Mouse (Mus musculus) thymus, postnatal 14 days (tissue): ENCODE results near the gene Gm13090.

Experiments
- DNase-seq: peaks from one replicate; pipeline ENCODE4 v3.0.0; 2021

Gene Gm13090

DNA sequence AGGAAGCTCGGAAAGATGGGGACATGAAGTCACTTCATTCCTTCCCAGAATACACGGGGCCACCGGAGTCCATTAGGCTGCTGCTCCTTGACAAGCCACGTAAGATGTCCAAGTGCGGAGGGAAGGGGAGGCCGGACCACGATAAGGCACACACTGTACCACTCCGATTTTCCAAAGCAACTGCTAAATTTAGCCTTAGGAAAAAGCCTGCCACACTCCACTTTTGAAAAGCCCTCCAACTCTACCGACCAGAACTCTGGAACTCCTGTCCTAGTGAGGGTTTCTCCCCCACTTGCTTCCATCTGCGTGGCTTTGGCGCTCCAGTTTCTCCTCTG is 7.7 kb downstream of the Gm13090 start:
- DNase-seq, result no peak

DNA sequence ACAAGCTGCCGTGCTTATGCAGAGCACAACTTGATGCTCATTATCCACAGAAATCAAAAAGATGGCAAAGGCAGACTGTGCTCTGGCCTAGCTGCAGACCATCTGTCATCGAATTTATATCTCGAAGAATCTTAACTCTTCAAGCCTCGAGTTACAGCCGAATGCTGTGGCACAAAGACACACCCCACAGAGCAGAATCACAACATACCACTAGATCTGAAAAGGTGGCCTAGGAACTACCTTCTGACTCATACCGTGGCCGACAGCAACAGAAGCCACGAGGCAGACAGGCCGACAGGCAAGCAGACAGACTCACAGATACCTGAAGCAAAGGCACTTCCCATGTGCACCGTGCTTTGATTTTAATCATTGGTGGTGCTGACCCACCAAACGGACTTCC is 14.3 kb downstream of the Gm13090 start:
- no peak for DNase-seq

DNA sequence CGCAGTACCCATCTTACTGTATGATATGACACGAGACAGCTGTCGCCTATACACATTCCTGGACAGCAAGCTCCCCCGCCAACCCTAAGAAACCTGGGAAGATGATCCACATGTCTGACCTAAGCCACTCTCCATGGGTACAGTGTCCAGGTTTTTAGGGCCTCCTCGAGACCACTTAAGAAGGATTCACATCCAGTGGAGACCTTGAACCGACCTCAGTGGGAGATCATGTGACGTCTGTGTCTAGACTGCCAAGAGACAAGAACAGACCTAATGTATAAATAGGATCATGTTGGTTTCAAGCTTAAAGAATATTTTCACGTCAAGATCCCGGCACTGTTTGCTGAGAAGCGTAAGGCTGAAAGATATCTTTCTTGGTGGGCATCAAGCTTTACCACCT is 14.8 kb downstream of the Gm13090 start:
- DNase-seq, result no peak

DNA sequence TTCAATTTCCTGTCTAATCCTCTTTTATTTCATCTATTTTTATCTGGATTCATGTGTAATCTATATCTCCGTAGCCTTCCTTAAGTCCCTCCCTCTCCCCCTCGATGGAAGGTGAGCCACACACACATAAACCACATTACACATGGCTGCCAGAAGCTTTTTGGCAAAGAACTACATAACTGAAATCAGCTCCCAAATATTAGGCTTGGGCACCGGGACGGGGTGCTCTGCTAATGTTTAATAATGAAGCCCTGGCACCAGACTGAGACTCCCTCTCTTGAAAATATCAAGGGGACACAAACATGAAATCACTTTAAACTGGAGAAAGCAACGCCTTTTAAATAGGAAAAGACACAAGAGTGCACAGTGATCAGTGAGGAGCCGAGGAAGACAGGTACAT is 16.5 kb downstream of the Gm13090 start:
- no peak for DNase-seq

DNA sequence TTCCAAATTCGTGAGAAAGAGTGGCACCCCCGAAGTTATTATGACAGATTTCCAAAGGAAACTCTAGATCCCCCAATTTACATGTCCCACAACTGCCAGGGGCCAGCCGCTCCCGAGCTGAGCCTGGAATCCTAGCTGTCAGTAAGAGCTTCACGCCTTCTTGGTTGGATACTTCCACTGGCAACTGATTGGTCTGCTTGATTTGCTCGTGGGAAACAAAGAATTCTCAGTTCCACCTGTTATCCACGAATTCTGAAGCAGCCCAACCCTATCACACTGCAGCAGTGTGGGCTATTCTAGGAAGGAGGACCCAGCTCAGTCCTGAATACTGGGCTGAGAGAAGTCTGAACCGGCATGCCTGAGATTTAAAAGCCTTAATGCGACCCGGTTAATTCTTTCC is 17.1 kb downstream of the Gm13090 start:
- DNase-seq, result no peak

DNA sequence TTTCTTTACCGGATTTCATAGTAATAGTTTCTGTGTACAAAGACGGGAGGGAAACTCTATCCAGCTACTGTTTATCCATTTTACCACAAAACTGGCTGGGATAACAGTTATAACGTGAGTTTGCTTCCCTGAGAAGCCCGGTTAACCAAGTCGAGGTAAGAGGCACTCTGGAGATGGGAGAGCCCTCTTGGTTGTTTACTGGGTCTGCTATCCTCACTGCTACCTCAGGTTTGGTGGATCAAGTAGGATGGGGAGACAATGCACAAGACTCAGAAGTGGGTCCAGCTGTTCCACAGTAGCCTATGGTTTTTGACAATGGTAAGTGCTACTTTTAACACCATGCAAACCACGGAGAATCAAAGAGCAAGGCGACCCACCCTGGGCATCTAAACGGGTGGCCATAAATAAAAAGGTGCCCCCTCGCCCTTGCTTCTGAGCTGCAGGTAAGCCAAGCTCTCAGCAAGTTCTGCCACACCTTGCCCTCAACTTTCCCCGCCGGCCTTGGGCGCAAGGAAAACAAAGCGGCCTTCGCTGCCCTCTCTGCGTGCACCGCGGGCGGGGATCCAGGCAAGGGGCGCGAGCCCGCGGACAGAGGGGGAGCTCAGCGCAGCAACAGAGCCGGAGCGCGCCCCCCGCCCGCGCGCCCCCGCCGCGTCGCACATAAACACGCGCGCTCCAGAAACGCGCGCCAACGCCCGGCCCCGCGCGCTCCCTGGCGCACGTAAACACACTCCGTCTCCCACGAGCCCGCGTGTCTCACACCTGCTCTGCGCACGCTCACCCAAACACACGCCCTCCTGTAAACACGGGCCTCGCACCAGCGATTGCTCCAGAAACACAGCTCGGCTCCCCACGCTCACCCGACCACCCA is 18.0 kb downstream of the Gm13090 start:
- DNase-seq, result no peak

DNA sequence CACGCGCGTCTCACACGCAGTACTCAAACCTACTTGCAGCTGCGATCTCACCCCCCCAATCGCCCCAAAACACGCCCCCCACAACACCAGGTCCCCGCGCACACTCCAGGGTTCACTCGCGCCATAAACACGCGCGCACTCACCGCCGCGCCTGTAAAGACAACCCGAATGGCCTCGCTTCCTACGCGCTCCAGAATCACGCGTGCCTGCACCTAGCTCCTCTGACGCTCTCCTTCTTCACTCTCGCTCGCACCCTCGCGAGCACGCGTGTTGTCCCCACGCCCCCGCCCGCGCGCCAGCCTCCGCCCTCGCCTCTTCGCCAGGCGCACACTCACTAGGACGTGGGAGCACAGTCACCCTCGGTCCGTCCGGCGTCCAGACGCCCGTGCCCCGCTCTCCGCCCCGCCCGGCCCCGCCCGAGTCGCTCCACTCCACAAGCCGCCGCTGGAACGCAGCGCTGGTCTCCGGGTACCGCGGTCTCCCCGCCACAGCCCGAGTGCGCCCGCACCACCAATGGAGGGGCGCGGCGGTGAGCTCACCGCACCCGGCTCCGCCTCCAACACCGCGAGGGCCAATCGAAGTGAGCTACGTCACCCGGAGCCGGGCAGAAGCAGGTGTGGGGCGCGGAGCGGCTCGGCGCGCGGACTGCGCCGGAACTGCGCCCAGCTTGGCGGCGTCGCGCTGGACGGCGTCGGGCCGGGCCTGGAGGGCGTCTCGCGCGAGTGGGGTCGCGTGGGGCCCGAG is 18.8 kb downstream of the Gm13090 start:
- DNase-seq, result peak; percentile 63

DNA sequence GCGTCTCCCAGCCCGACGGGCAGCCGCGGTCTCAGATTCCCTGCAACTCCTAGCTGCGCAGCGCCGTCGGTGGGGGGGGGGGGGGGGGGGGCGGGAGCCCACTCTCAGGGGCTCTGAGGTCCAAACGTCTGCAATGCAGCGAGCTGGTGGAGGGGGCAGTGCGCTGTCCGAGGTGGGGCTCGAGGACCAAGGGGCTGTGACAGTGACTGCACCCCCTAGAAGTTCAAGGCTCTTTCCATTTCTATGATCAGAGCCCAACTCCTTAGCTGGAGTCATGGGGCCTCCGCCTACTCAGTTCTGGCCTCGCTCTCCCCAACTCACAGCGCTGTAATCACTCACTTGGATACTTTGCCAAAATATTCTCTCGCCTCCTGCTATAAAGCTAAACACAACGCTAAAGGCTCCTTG is 19.5 kb downstream of the Gm13090 start:
- no peak for DNase-seq

DNA sequence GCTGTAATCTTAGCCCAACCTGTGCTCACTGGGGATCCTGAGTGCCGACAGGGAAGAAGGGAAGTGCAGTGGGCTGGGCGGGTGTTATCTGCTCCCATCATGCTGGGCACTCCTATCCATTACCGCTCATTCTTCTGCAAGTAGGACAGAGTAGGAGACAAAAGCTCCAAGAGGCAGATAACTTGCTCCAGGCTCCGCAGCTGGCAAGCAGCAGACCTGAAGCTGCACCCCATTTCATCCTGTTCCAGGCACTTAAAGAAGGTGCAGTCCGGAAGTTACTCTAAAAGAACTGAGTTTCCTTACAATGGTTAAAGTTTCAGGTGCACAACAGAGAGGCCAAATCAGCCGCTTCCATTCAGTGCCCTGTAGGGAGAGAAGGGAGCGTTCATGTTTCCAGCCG is 21.9 kb downstream of the Gm13090 start:
- no peak for DNase-seq

DNA sequence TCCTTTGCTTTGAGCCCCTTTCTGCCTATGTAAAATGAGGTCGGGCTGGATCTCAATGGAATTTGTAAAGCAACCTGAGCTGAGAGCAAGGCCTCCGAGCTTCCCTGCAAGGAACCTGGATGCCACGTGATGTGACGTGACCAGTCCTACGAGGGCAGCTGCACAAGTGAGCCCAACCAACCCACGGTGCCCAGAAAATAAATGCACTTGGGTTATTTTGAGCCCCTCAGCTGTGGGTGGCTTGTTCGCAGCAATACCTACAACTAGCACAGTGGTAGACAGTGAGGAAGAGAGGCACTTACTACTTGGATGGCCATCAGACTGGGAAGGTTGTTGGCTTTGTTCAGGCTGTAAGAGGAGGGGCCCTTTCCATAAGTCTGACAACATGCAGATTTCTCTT is 25.2 kb downstream of the Gm13090 start:
- no peak for DNase-seq

DNA sequence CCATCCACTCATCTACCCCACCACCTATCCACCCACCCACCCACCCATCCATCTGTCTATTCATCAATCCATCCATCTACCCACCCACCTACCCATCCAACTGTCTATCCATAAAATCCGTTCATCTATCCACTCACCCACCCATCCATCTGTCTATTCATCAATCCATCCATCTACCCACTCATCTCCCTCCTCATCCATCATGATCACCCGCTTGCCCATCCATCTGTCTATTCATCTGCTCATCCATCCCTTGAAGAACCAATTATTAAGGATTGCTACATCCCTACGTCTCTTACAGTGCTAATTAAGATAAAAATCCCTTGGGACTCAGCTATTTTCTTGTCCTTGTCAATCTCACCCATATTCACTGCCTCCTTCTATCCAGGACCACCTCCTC is 29.5 kb downstream of the Gm13090 start:
- DNase-seq, result no peak

DNA sequence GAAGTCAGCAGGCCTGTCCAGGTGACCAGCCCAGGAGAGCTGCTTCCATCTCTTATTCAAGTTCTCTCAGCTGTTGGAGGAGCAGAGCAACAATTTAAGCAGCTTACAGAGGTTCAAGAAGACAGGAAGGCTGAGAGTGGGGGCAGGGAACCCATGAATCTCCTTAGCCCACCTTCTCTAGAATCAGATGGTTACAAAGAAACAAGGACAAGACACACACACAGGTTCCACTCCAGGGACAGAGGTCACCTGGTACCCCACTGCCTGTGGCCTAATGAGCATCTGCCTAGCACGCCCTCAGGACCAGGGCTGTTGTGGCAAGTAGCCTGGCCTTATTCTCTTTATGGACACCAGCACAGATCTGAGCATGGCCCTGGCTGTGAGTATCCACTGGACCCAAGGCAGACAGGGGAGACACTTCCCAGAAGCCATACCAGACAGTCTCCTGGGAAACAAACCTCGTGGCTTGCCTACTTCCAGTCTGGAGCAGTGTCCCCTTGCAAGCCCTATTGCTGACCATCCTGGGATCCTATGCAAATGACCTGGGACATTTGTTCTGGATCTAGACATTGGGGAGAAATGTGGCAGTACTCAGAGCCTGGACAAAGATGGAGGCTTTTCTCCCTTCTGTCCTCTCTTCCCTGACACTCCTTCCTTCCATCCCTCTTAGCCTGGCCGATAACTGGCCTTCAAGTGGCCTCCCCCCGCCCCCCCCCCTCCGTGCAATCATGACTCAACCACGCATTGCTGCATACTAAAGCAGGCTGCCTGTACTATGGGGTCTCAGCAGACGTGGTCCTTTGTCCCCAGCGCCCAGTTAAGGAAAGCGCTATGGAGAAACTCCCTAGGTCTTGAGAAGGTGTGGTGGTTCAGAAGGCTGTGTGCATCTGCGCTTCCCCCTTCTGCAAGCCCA is 38.5 kb downstream of the Gm13090 start:
- no peak for DNase-seq

DNA sequence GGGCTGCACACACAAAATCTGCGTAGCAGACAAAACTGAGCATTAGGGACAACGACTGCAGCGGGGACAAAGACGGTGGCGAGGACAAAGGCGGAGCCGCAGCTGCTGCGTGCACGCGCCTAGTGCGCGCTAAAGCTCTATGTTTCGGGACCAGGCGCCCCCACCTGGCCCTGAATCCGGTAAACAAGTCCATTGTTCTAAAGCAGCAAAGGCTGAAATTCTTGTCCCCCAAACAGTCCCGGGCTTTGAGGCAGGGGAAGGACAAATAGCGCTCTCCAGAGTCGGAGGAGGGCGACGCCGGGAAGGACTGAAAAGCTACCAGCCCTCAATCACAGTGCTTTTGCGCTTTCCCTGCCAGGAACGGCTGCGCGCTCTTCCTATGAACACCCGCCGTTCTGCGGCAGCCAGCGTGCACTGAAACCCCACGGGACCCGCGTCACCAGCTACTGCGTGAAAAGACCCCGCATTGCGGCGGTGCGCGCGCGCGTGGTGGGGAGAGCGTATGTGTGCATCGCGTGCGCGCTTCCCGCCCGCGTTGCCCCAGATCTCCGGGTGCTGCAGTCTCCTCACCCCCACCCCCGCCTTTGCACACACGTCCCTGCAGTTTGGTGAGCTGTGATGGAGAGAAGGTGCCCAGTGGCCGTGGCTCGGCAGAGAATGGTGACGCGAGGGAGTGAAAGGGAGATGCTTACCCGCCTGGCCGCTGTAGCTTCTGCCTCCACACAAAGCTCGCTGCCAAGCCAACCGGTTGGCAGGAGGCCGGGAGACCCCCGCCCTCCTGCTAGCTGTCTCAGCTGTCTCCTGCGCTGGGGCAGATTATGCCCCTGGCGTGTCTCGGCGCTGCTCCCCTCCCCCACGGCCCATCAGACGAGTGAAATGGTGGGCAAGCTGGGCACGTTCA is 39.5 kb downstream of the Gm13090 start:
- no peak for DNase-seq

DNA sequence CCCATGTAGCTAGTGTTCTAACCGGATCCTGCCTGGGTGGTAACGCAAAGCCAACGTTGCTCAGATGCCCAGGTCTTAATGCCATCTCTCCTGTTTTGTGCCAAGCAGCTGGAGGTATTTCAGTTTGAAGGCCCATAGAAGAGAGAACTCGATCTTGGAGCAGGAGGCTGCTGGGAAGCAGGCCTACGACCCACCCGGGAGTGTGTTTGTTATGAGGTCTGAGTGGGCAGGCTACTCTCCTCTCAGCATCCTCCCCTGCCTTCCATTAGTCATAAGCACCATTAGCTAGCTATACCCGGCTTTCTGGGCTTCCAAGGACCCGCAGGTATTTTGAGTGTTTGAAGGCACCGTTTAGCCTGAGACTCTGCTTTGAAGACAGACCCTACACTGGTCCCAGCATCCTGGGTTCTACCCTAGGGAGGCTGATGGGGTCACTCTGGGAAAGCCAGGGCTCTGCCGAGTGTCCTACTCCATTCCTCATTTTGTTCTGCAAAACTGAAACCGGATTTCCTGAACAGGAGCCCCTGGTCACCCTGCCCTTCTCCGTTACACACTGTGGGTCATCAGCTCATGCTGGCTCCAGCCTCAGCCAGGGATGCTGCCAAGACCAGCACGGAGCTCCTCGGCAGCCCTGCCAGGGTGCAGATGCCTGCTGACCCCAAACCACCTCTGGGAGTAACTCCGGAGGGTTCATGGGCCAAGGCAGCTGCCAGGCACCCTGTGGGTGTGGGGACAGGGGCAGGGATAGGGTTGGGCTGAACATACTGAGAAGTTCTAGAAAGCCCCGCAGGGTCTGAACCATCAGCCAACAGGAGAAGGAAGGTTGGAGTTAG is 40.6 kb downstream of the Gm13090 start:
- DNase-seq, result no peak

DNA sequence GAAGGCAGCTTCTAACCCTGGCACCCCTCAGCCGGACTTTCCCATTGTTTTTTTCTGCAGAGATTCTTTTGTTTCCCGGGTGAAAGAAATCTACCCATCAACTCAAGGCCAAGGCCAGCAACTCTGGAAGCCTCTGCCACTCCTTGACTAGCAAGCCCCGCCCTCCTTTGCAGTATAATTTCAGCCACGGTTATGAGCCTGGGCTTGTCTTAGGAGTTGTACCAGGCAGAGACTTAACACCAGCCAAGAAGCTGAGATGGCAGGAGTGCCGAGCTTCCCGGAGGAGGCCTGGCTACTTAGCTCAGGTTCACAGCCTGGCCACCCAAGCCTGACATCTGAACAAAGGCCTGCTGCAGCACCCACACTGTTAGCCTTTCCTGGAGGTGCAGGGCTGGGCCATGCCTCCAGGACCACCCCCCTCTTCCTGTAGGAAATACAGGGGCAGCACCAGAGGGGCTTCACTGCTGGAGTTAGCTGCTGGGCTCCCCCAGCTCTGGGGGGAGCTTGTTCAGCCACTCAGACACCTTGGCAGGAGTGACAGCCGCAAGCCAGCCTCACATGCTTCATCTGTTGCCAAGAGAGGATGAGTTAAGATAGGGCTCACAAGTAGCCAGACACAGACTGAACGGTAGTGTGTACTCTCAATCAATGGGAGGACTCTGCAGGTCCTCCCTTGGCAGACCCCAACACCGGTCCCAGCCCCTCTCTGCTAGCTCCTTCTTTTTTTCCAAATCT is 41.6 kb downstream of the Gm13090 start:
- DNase-seq, result no peak

DNA sequence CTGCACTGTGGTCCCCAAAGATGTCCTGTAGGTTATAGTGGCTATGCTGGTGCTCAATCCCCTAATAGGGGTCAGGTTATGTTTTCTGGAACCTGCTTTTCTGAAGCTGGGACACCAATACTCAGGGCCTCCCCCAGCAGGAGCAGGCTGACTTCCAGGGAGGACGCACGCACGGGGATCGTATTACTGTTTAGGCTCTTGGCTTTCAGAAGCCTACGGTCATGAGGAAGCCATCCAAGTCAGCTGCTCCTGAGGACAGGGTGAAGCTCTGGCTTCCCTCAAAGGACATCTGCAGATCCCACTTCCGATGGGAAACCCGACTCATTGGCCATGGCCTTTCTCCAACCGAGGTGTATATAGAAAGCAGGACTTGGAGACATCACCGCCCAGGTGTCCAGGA is 43.1 kb downstream of the Gm13090 start:
- no peak for DNase-seq

DNA sequence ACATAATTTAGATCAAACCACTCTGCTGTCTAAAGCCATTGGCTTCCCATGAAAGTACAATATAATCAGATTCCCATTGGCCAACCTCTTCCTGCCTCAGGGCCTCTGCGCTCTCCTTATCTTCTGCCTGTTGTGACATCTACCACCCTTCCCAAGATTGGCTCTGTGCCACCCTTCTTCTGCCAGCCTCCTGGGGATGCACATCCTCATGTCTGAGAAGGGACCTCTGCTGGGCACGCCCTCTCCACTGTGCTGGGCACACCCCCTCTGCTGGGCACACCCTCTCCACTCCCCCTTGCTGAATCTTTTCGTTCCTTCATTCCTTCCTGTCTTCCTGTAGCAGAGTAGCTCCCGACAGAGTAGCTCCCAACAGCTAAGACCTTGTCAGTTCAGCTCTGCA is 44.4 kb downstream of the Gm13090 start:
- no peak for DNase-seq

DNA sequence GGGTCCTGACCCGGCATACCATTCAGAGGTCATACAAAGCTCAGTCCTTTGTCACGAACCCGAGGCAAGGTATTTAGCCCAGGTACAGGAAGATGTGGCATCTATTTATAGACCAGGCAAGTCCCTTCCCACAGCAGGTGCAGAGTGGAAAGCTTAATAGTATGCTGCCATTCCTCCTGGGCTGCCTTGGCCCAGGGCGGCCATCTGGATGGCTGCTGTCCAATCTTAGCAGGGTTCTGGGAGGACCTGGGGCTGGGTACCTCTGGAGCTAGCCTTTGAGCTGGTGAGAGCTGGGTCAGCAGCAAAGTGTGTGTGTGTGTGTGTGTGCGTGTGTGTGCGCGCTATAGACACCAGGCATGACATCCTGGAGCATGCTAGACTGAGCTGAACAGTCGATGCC is 46.1 kb downstream of the Gm13090 start:
- no peak for DNase-seq

DNA sequence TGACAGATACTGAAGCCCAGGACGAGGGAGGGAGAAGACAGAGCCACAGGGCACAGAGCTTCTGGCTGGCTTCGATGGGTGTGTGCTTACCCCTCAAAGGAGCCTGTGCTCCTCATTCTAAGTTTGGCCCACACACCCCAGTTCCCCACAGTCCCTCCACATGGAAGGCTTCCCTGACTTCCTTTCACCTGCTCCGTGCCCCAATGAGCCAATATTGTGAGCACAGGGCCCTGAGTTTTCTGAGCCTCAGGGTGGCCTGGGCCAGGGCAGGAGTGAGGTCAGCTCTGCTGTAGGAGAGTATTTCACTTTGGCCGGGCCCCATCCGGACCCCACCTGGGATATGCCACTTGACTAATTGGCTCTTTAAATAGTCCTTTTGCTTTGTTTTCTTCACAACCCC is 48.3 kb downstream of the Gm13090 start:
- DNase-seq, result no peak

DNA sequence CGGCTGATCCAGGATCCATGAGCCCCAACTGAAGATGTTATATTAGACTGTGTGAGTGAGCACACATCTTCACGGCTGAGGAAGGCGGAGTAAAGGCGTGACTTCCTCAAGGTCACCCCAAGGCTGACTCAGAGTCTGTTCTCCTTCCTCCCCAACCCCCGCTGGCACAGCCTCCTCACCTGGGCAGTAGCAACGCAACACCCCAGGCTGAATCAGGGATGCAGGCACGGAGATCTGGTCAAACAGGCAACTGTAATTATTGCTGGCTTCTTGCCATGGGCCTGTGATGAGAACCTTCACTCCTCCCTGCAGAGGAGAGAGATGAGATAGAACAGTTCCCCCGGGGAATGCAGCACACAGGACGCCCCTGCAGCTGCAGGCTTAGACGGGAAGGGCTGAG is 48.8 kb downstream of the Gm13090 start:
- no peak for DNase-seq

DNA sequence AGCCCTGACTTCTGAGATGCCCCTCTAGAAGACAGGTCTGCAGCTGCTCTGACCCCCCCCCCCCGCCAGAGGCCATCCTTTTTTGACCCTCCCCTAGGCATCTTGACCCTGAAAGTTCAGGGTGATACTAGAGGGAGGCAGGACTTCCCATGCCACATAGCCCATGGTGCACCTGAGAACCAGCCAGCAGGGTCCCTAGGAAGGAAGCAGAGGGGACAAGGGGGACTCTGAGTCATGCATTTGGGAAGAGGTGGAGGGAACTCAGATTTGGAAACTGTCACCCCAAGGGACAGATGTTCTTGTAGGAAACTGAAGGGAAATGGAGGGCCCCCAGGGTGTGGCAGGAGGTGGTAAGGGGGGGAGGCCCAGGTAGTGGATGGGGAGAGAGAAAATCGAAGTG is 49.2 kb downstream of the Gm13090 start:
- DNase-seq, result no peak
